Mouse (Mus musculus) forebrain, embryonic 16.5 days (tissue): ENCODE data around the gene Pnmt. TPM values are rescaled to one million over a fixed set of nuclear protein-coding genes. Genes with fewer than 3 reads are reported as not detected.

Source experiments
- ATAC-seq: fragments of 200-750 bp; cut with Nextera tagmentation; 2 replicates; pipeline ENCODE4 v1.8.0; 2017; ENCODE audit warnings: mild to moderate bottlenecking, moderate library complexity
- H3K27ac ChIP-seq: fragments of 300-500 bp; sonication (generic); 2 replicates; pipeline ENCODE4 v1.5.1; 2014; ENCODE audit warnings: low read length, control low read depth
- H3K27me3 ChIP-seq: fragments of 300-500 bp; sonication (generic); replicated peaks from 2 replicates; pipeline ENCODE4 v1.6.1; 2014; ENCODE audit warnings: low read length; ENCODE audit not compliant: control insufficient read depth, insufficient read depth
- H3K36me3 ChIP-seq: fragments of 300-500 bp; sonication (generic); 2 replicates; pipeline ENCODE4 v1.6.1; 2014; ENCODE audit not compliant: control insufficient read depth, insufficient read depth
- H3K4me1 ChIP-seq: fragments of 300-500 bp; sonication (generic); replicated peaks from 2 replicates; pipeline ENCODE4 v1.6.1; 2014; ENCODE audit warnings: low read length; ENCODE audit not compliant: control insufficient read depth, insufficient read depth
- H3K4me2 ChIP-seq: fragments of 300-500 bp; sonication (generic); 2 replicates; pipeline ENCODE4 v1.6.1; 2014; ENCODE audit warnings: mild to moderate bottlenecking, low read length, control low read depth
- H3K4me3 ChIP-seq: fragments of 300-500 bp; sonication (generic); replicated peaks from 2 replicates; pipeline ENCODE4 v1.5.1; 2014; ENCODE audit warnings: mild to moderate bottlenecking, low read length, control low read depth
- H3K9ac ChIP-seq: fragments of 300-500 bp; sonication (generic); replicated peaks from 2 replicates; pipeline ENCODE4 v1.6.1; 2014; ENCODE audit warnings: low read depth, low read length, control low read depth
- H3K9me3 ChIP-seq: fragments of 300-500 bp; sonication (generic); 2 replicates; pipeline ENCODE4 v1.6.1; 2016; ENCODE audit warnings: low read length; ENCODE audit not compliant: control insufficient read depth
- WGBS: fragments of 180-500 bp; shearing (Covaris S2); extraction: QIAGEN DNeasy Blood & Tissue Kit; methylation state at CpG from one replicate; pipeline ENCODE4 v1.1.7; 2014; 5-methylcytosine and 5-hydroxymethylcytosine counted together
- polyA plus RNA-seq: library from polyadenylated mRNA; unstranded; fragments of >200 nt; fragmentation: Nextera tagmentation; extraction: Ambion mirVana; gene quantifications from 2 replicates; pipeline ENCODE4 v1.2.1, GENCODE M21; 2015

Pnmt gene
- polyA plus RNA-seq, 1 experiment from 2014 or later: 0.86 TPM

GRCm38 (mm10) chr11:98356625-98357394, 29.4 kb upstream of the Pnmt start:
- peaks cover 41% of the 10 kb centered on the region for H3K4me1 ChIP-seq
- ATAC-seq: no peak
- H3K4me3 ChIP-seq: no peak overlapping the region
- H3K9ac ChIP-seq: no peak overlapping the region
- H3K4me2 ChIP-seq: no peak overlapping the region
- no peaks in the 10 kb centered on the region for H3K9me3 ChIP-seq
- H3K36me3 ChIP-seq: no peaks in the 10 kb centered on the region
- WGBS: 80% methylated on average over 7 of the region's 7 CpGs
- H3K27me3 ChIP-seq: no peaks in the 10 kb centered on the region; the same call in 1 of the 2 replicates
- H3K27ac ChIP-seq: no peak overlapping the region

GRCm38 (mm10) chr11:98357396-98358160, 28.7 kb upstream of the Pnmt start:
- Histone ChIP-seq H3K4me3 (peak overlapping the region; percentile 86), H3K36me3 (no peaks in the 10 kb centered on the region), H3K27me3 (no peaks in the 10 kb centered on the region; the same call in 1 of the 2 replicates), H3K4me2 (peak overlapping the region; percentile 74), H3K9me3 (no peaks in the 10 kb centered on the region), H3K9ac (peak overlapping the region; percentile 50), H3K27ac (peak overlapping the region; percentile 39), H3K4me1 (peaks cover 42% of the 10 kb centered on the region)
- WGBS: 7% methylated on average over 13 of the region's 13 CpGs
- peak; percentile 6; the same call in 1 of the 2 replicates for ATAC-seq

- H3K9me3 ChIP-seq: no peaks in the 10 kb centered on the region
- ATAC-seq: peak; percentile 88
- 1% methylated on average over 60 of the region's 60 CpGs for WGBS
These were observed 27.8 kb upstream of the Pnmt start, which contains the start of gene Stard3 for GRCm38 (mm10) chr11:98358161-98359083. Stard3 (plus strand) TSS chr11:98358368.

GRCm38 (mm10) chr11:98360866-98361521, 25.3 kb upstream of the Pnmt start:
- H3K27me3 ChIP-seq: no peaks in the 10 kb centered on the region
- H3K4me3 ChIP-seq: no peak overlapping the region
- peaks cover 38% of the 10 kb centered on the region for H3K4me1 ChIP-seq
- H3K9ac ChIP-seq: no peak overlapping the region
- H3K36me3 ChIP-seq: no peaks in the 10 kb centered on the region
- H3K9me3 ChIP-seq: no peaks in the 10 kb centered on the region
- no peak for ATAC-seq
- H3K4me2 ChIP-seq: no peak overlapping the region
- peak overlapping the region; percentile 20 for H3K27ac ChIP-seq
- 43% methylated on average over 9 of the region's 9 CpGs for WGBS

More at GRCm38 (mm10) chr11:98358161-98359083, 27.8 kb upstream of the Pnmt start, which contains the start of gene Stard3:
- Histone ChIP-seq H3K27me3 (no peaks in the 10 kb centered on the region; the same call in 1 of the 2 replicates), H3K4me1 (peaks cover 42% of the 10 kb centered on the region), H3K4me2 (peak within 1 kb of the TSS; percentile 87), H3K9ac (peak within 1 kb of the TSS; percentile 78), H3K27ac (peak within 1 kb of the TSS; percentile 87), H3K4me3 (peak within 1 kb of the TSS; percentile 86), H3K36me3 (no peaks in the 10 kb centered on the region)

- no peak overlapping the region for H3K4me3 ChIP-seq
- no peaks in the 10 kb centered on the region for H3K27me3 ChIP-seq
- no peak overlapping the region for H3K9ac ChIP-seq
- no peak overlapping the region for H3K27ac ChIP-seq
- H3K4me2 ChIP-seq: no peak overlapping the region
- no peaks in the 10 kb centered on the region for H3K36me3 ChIP-seq
- ATAC-seq: no peak
- no peaks in the 10 kb centered on the region for H3K9me3 ChIP-seq
- H3K4me1 ChIP-seq: peaks cover 37% of the 10 kb centered on the region
- WGBS: 87% methylated on average over 5 of the region's 5 CpGs
These were observed 22.4 kb upstream of the Pnmt start for GRCm38 (mm10) chr11:98363817-98364216.

GRCm38 (mm10) chr11:98364410-98364809, 21.8 kb upstream of the Pnmt start:
- WGBS: 92% methylated on average over 5 of the region's 5 CpGs
- ATAC-seq: no peak
- peaks cover 32% of the 10 kb centered on the region for H3K4me1 ChIP-seq

GRCm38 (mm10) chr11:98366290-98366689, 20.0 kb upstream of the Pnmt start:
- Histone ChIP-seq H3K27ac (no peak overlapping the region), H3K9ac (no peak overlapping the region), H3K36me3 (no peaks in the 10 kb centered on the region), H3K4me3 (no peak overlapping the region), H3K9me3 (no peaks in the 10 kb centered on the region), H3K4me1 (peaks cover 25% of the 10 kb centered on the region), H3K4me2 (no peak overlapping the region), H3K27me3 (no peaks in the 10 kb centered on the region)
- ATAC-seq: no peak
- WGBS: 78% methylated on average over 10 of the region's 10 CpGs

More at GRCm38 (mm10) chr11:98364410-98364809, 21.8 kb upstream of the Pnmt start:
- Histone ChIP-seq H3K27me3 (no peaks in the 10 kb centered on the region), H3K9ac (no peak overlapping the region), H3K27ac (no peak overlapping the region), H3K4me2 (no peak overlapping the region), H3K4me3 (no peak overlapping the region), H3K36me3 (no peaks in the 10 kb centered on the region), H3K9me3 (no peaks in the 10 kb centered on the region)

- Histone ChIP-seq H3K4me1 (peaks cover 29% of the 10 kb centered on the region), H3K27ac (peak overlapping the region; percentile 42), H3K27me3 (no peaks in the 10 kb centered on the region), H3K36me3 (no peaks in the 10 kb centered on the region), H3K4me2 (no peak overlapping the region), H3K9me3 (no peaks in the 10 kb centered on the region), H3K4me3 (no peak overlapping the region), H3K9ac (no peak overlapping the region; the same call in 1 of the 2 replicates)
- ATAC-seq: no peak
- 64% methylated on average over 10 of the region's 10 CpGs for WGBS
These were observed 18.9 kb upstream of the Pnmt start for GRCm38 (mm10) chr11:98367171-98367862.
